ENCODE assay signal across 11 mouse cellular contexts in genomic region chr2:28387926-28388325, GRCm38 (mm10). TPM values are rescaled to one million over a fixed set of nuclear protein-coding genes. Genes with fewer than 3 reads are reported as not detected.
DNase-seq lines count a peak whose midpoint lies in the region; ATAC-seq lines count a peak whose summit lies in the region.
"Had no signal": no experiment of that assay in that cellular context is flagged by ENCODE, and none has a peak within 500 bp of the region (broad histone marks: within the 10 kb centered on the region; RNA-seq: fewer than 3 reads in every experiment).

No protein-coding gene starts in this region.

- H3K9ac ChIP-seq in hindbrain, embryonic 16.5 days (ENCODE audit: low read depth, low read length) = no peak overlapping the region
- H3K9ac ChIP-seq in heart, embryonic 11.5 days (ENCODE audit: low read depth, low read length) = no peak overlapping the region
- H3K9ac ChIP-seq: heart, embryonic 13.5 days had no signal

- H3K9me3 ChIP-seq in forebrain, embryonic 10.5 days = no peaks in the 10 kb centered on the region
- H3K9me3 ChIP-seq in hindbrain, embryonic 16.5 days (ENCODE audit: control insufficient read depth, low read length) = no peaks in the 10 kb centered on the region
- no peaks in the 10 kb centered on the region for H3K9me3 ChIP-seq in heart, embryonic 11.5 days (replicated peaks; ENCODE audit: control insufficient read depth, low read length)
- H3K9me3 ChIP-seq: heart, embryonic 13.5 days; megakaryocyte, embryonic 14.5 days had no signal

- peaks cover 38% of the 10 kb centered on the region for H3K4me1 ChIP-seq in forebrain, embryonic 10.5 days
- peaks cover 16% of the 10 kb centered on the region for H3K4me1 ChIP-seq in hindbrain, embryonic 16.5 days (ENCODE audit: control insufficient read depth, insufficient read depth, low read depth, low read length)
- H3K4me1 ChIP-seq in heart, embryonic 11.5 days (ENCODE audit: control insufficient read depth, insufficient read depth, low read length) = no peaks in the 10 kb centered on the region
- H3K4me1 ChIP-seq: heart, embryonic 13.5 days; megakaryocyte, embryonic 14.5 days had no signal

- H3K36me3 ChIP-seq in forebrain, embryonic 10.5 days (replicated peaks) = no peaks in the 10 kb centered on the region
- no peaks in the 10 kb centered on the region for H3K36me3 ChIP-seq in hindbrain, embryonic 16.5 days (ENCODE audit: control insufficient read depth, insufficient read depth, low read length)
- H3K36me3 ChIP-seq in heart, embryonic 11.5 days (ENCODE audit: control insufficient read depth, insufficient read depth, low read length) = no peaks in the 10 kb centered on the region
- H3K36me3 ChIP-seq: heart, embryonic 13.5 days had no signal

- peak; percentile 80 for DNase-seq in retina, postnatal 1 day
- DNase-seq in retina, embryonic 14.5 days (ENCODE audit: low spot score) = no peak
- DNase-seq in forebrain, embryonic 10.5 days (ENCODE audit: extremely low spot score, low spot score) = no peak
- no peak for DNase-seq in thymus, postnatal 14 days
- DNase-seq in left cerebral cortex, adult 11 months (ENCODE audit: low spot score) = no peak
- DNase-seq: kidney, adult 18-20 months had no signal

- peak overlapping the region; percentile 54 for H3K27ac ChIP-seq in forebrain, embryonic 10.5 days
- peak overlapping the region; percentile 45 for H3K27ac ChIP-seq in hindbrain, embryonic 16.5 days (ENCODE audit: low read depth, low read length)
- no peak overlapping the region for H3K27ac ChIP-seq in heart, embryonic 11.5 days (ENCODE audit: low read depth, low read length)
- H3K27ac ChIP-seq: gastrocnemius, adult 2 months; heart, embryonic 13.5 days had no signal

- ATAC-seq in hindbrain, embryonic 16.5 days = no peak
- no peak for ATAC-seq in heart, embryonic 11.5 days (replicated peaks; ENCODE audit: insufficient number of reproducible peaks, low FRiP score, low TSS enrichment)

- H3K4me2 ChIP-seq in hindbrain, embryonic 16.5 days (ENCODE audit: low read length) = no peak overlapping the region
- no peak overlapping the region for H3K4me2 ChIP-seq in heart, embryonic 11.5 days
- H3K4me2 ChIP-seq: heart, embryonic 13.5 days had no signal

- no peak overlapping the region for H3K4me3 ChIP-seq in forebrain, embryonic 10.5 days
- H3K4me3 ChIP-seq in hindbrain, embryonic 16.5 days (ENCODE audit: low read length) = no peak overlapping the region
- H3K4me3 ChIP-seq in heart, embryonic 11.5 days (ENCODE audit: low read depth, low read length) = no peak overlapping the region
- H3K4me3 ChIP-seq: gastrocnemius, adult 2 months; heart, embryonic 13.5 days; megakaryocyte, embryonic 14.5 days had no signal

- peaks cover 7% of the 10 kb centered on the region for H3K27me3 ChIP-seq in forebrain, embryonic 10.5 days (ENCODE audit: poor library complexity, severe bottlenecking)
- no peaks in the 10 kb centered on the region for H3K27me3 ChIP-seq in hindbrain, embryonic 16.5 days (replicated peaks; ENCODE audit: control insufficient read depth, insufficient read depth, low read length)
- H3K27me3 ChIP-seq in heart, embryonic 11.5 days (ENCODE audit: control insufficient read depth, insufficient read depth, low read length) = no peaks in the 10 kb centered on the region

- WGBS in forebrain, embryonic 10.5 days = 70% methylated on average over 4 of the region's 4 CpGs
- WGBS in hindbrain, embryonic 16.5 days = 62% methylated on average over 4 of the region's 4 CpGs
- 78% methylated on average over 4 of the region's 4 CpGs for WGBS in heart, embryonic 11.5 days (ENCODE audit: insufficient replicate concordance)

RNA-seq across cellular contexts. Expression of gene Ppp1r26, which starts 58.7 kb away (rescaled TPM):
- polyA plus RNA-seq in forebrain, embryonic 10.5 days (2016; fragmentation: Nextera tagmentation; extraction: Ambion mirVana) = 5.8 and 6.1 TPM in 2 replicates
- polyA plus RNA-seq in hindbrain, embryonic 16.5 days (2015; fragmentation: Nextera tagmentation; extraction: Ambion mirVana) = 14.5 and 17.4 TPM in 2 replicates
- 2.3 and 3.1 TPM in 2 replicates for polyA plus RNA-seq in heart, embryonic 11.5 days (2014; fragmentation: Nextera tagmentation; extraction: Ambion mirVana)
